Mouse (Mus musculus) thymus, adult 2 months (tissue): ENCODE measurements at regions not wholly inside any gene's neighbourhood (a gene's known extent, or its start where the extent isn't known, plus 50 kb on each side); places are given as distances from the start of the nearest gene placed in this dataset.

Experiments
- CTCF ChIP-seq: fragments of 200-500 bp; IDR thresholded peaks from 2 replicates; pipeline ENCODE4 v1.5.1; 2012; ENCODE audit warnings: mild to moderate bottlenecking, control low read depth, low read length, moderate library complexity, borderline replicate concordance; ENCODE audit not compliant: control insufficient read depth, poor library complexity, insufficient read depth; ENCODE audit errors: extremely low read depth
- POLR2A ChIP-seq: fragments of 200-500 bp; IDR thresholded peaks from 2 replicates; pipeline ENCODE4 v1.6.1; 2012; ENCODE audit warnings: mild to moderate bottlenecking, low read length, control low read depth, moderate library complexity; ENCODE audit not compliant: control insufficient read depth, poor library complexity, insufficient read depth; ENCODE audit errors: extremely low read depth

- TF ChIP-seq CTCF (no peak), POLR2A (no peak)
Observed at GRCm38 (mm10) chr8:92506906-92507305, 149.5 kb downstream of the Irx5 start.
